Mouse (Mus musculus): ENCODE measurements at regions not wholly inside any gene's neighbourhood (a gene's known extent, or its start where the extent isn't known, plus 50 kb on each side); places are given as distances from the start of the nearest gene placed in this dataset.

- TF ChIP-seq CTCF (conservative IDR thresholded peaks at IDR 0.05; ENCODE audit: low read length) (no peak), POU5F1 (IDR thresholded peaks at IDR 0.05; ENCODE audit: borderline replicate concordance, low read length) (no peak), NANOG (IDR thresholded peaks at IDR 0.05; ENCODE audit: borderline replicate concordance, low read length) (no peak)
These were observed 298.1 kb downstream of the Slc4a3 start for GRCm38 (mm10) chr1:75844123-75844522.
